Mouse (Mus musculus) layer of hippocampus, postnatal 25 days (tissue): ENCODE results near the gene Rbms3. TPM values are rescaled to one million over a fixed set of nuclear protein-coding genes. Genes with fewer than 3 reads are reported as not detected.

Experiments used
- DNase-seq, 2 experiments: peaks; one replicate each; pipeline ENCODE4 v3.0.0; 2022; ENCODE audit warnings: mixed read lengths in 2 of 2, low spot score in 1 of 2; ENCODE audit errors: extremely low spot score in 1 of 2
- total RNA-seq, 2 experiments: library from RNA; stranded (reverse); gene quantifications; 2 replicates each; pipeline ENCODE4 v1.2.3; 2021

Gene Rbms3
- total RNA-seq, 2 experiments from 2014 or later, result 15.1 to 15.7 TPM

GRCm38 (mm10) chr9:117379448-117379983 is 250.2 kb downstream of the Rbms3 start:
- no peak for DNase-seq

GRCm38 (mm10) chr9:117378131-117378890 is 251.4 kb downstream of the Rbms3 start:
- DNase-seq, result no peak

GRCm38 (mm10) chr9:117375776-117376175 is 253.9 kb downstream of the Rbms3 start:
- DNase-seq, result no peak

GRCm38 (mm10) chr9:117373164-117373741 is 256.5 kb downstream of the Rbms3 start:
- no peak for DNase-seq

GRCm38 (mm10) chr9:117371980-117372379 is 257.7 kb downstream of the Rbms3 start:
- no peak for DNase-seq

- no peak for DNase-seq
Measured at GRCm38 (mm10) chr9:117370086-117370485, 259.6 kb downstream of the Rbms3 start.

GRCm38 (mm10) chr9:117368016-117368415 is 261.7 kb downstream of the Rbms3 start:
- DNase-seq, result no peak

- no peak for DNase-seq
Measured at GRCm38 (mm10) chr9:117364610-117365009, 265.1 kb downstream of the Rbms3 start.

- no peak for DNase-seq
Measured at GRCm38 (mm10) chr9:117361431-117361830, 268.3 kb downstream of the Rbms3 start.

GRCm38 (mm10) chr9:117356764-117357442 is 272.8 kb downstream of the Rbms3 start:
- peak; percentile 16 to 21 for DNase-seq

GRCm38 (mm10) chr9:117355501-117355900 is 274.2 kb downstream of the Rbms3 start:
- DNase-seq, result no peak

- no peak for DNase-seq
Measured at GRCm38 (mm10) chr9:117342336-117342735, 287.4 kb downstream of the Rbms3 start.

- DNase-seq, result no peak
Measured at GRCm38 (mm10) chr9:117330681-117331080, 299.0 kb downstream of the Rbms3 start.

- no peak for DNase-seq
Measured at GRCm38 (mm10) chr9:117319271-117319670, 310.4 kb downstream of the Rbms3 start.

GRCm38 (mm10) chr9:117318461-117318860 is 311.3 kb downstream of the Rbms3 start:
- no peak for DNase-seq

- no peak for DNase-seq
Measured at GRCm38 (mm10) chr9:117317251-117317650, 312.5 kb downstream of the Rbms3 start.

- no peak for DNase-seq
Measured at GRCm38 (mm10) chr9:117313642-117314041, 316.1 kb downstream of the Rbms3 start.

- no peak for DNase-seq
Measured at GRCm38 (mm10) chr9:117309809-117310208, 319.9 kb downstream of the Rbms3 start.

GRCm38 (mm10) chr9:117298991-117299390 is 330.7 kb downstream of the Rbms3 start:
- no peak for DNase-seq

- no peak for DNase-seq
Measured at GRCm38 (mm10) chr9:117297662-117298531, 331.8 kb downstream of the Rbms3 start.
